Mouse (Mus musculus) cerebellum, adult 2 months (tissue): ENCODE results near the gene Rtn4r. TPM values are rescaled to one million over a fixed set of nuclear protein-coding genes. Genes with fewer than 3 reads are reported as not detected.
A peak's percentile ranks its signal among the peaks of the same experiment; 100 is the strongest.

ENCODE experiments used
- DNase-seq, 2 experiments: peaks; one replicate each; pipeline ENCODE4 v3.0.0; 2021
- H3K27ac ChIP-seq: fragments of 200-500 bp; 2 replicates; pipeline ENCODE4 v1.5.1; 2012; ENCODE audit warnings: low read length, control low read depth, inconsistent platforms; ENCODE audit not compliant: insufficient read depth
- H3K27me3 ChIP-seq: fragments of 200-500 bp; 2 replicates; pipeline ENCODE4 v1.6.1; 2012; ENCODE audit warnings: inconsistent platforms, mild to moderate bottlenecking, low read length, moderate library complexity; ENCODE audit not compliant: control insufficient read depth, insufficient read depth
- H3K4me1 ChIP-seq: fragments of 200-500 bp; 2 replicates; pipeline ENCODE4 v1.6.1; 2011; ENCODE audit warnings: low read length; ENCODE audit not compliant: control insufficient read depth, insufficient read depth
- H3K4me3 ChIP-seq: fragments of 200-500 bp; replicated peaks from 2 replicates; pipeline ENCODE3; 2011; ENCODE audit warnings: mild to moderate bottlenecking, low read depth, low read length, control low read depth; ENCODE audit not compliant: insufficient read depth
- CTCF ChIP-seq: fragments of 200-500 bp; IDR thresholded peaks from 2 replicates; pipeline ENCODE4 v1.5.1; 2011; ENCODE audit warnings: low read depth, mild to moderate bottlenecking, control low read depth, low read length, moderate library complexity, borderline replicate concordance; ENCODE audit not compliant: insufficient read depth
- POLR2A ChIP-seq: fragments of 200-500 bp; IDR thresholded peaks from 2 replicates; pipeline ENCODE4 v1.6.1; 2011; ENCODE audit warnings: low read length, control low read depth, borderline replicate concordance; ENCODE audit not compliant: insufficient read depth
- WGBS: fragments of 180-500 bp; shearing (Covaris S2); methylation state at CpG from one replicate; pipeline ENCODE4 v1.1.7; 2018; 5-methylcytosine and 5-hydroxymethylcytosine counted together
- polyA plus RNA-seq: library from polyadenylated mRNA; depleted of rRNA; stranded (reverse); fragments of >200 nt; gene quantifications from 2 replicates; pipeline ENCODE4 v1.2.3, GENCODE M21; 2012; rRNA removed

The Rtn4r gene
- 82.9 and 97.4 TPM in 2 replicates for polyA plus RNA-seq

GRCm38 (mm10) chr16:18127241-18127861 lies at the start of gene Rtn4r:
Gene Rtn4r (plus strand): TSS chr16:18127642.
- peak; percentile 86 to 88 for DNase-seq
- peak; percentile 73 for TF ChIP-seq POLR2A
- peak; percentile 61; the same call in 1 of the 2 replicates for TF ChIP-seq CTCF
- Histone ChIP-seq H3K4me1 (peaks cover 57% of the 10 kb centered on the region), H3K27ac (peak within 1 kb of the TSS; percentile 94), H3K4me3 (peak within 1 kb of the TSS; percentile 90), H3K27me3 (no peaks in the 10 kb centered on the region)
- WGBS, result under 1% methylated on average over 73 of the region's 96 CpGs

- no peak overlapping the region for H3K4me3 ChIP-seq
- no peak for TF ChIP-seq CTCF
- TF ChIP-seq POLR2A, result no peak
- H3K27ac ChIP-seq, result no peak overlapping the region
- 64% methylated on average over 5 of the region's 5 CpGs for WGBS
- peaks cover 4% of the 10 kb centered on the region for H3K4me1 ChIP-seq
- H3K27me3 ChIP-seq, result no peaks in the 10 kb centered on the region
- no peak for DNase-seq
These were observed 49.0 kb upstream of the Rtn4r start for GRCm38 (mm10) chr16:18078314-18079015.

- TF ChIP-seq POLR2A, result no peak
- no peak for TF ChIP-seq CTCF
- H3K4me3 ChIP-seq, result no peak overlapping the region
- no peak for DNase-seq
- no peak overlapping the region for H3K27ac ChIP-seq
- no peaks in the 10 kb centered on the region for H3K27me3 ChIP-seq
- H3K4me1 ChIP-seq, result peaks cover 9% of the 10 kb centered on the region
- WGBS, result 79% methylated on average over 2 of the region's 2 CpGs
These were observed 48.1 kb upstream of the Rtn4r start for GRCm38 (mm10) chr16:18079300-18079699.

- no peak for DNase-seq
- no peak for TF ChIP-seq POLR2A
- TF ChIP-seq CTCF, result no peak
- H3K4me3 ChIP-seq, result no peak overlapping the region
- no peaks in the 10 kb centered on the region for H3K27me3 ChIP-seq
- H3K4me1 ChIP-seq, result peaks cover 9% of the 10 kb centered on the region
- 89% methylated on average over 7 of the region's 7 CpGs for WGBS
- no peak overlapping the region for H3K27ac ChIP-seq
These were observed 47.3 kb upstream of the Rtn4r start for GRCm38 (mm10) chr16:18080171-18080570.

GRCm38 (mm10) chr16:18081149-18081827 lies 46.2 kb upstream of the Rtn4r start:
- no peak overlapping the region for H3K27ac ChIP-seq
- 86% methylated on average over 10 of the region's 10 CpGs for WGBS

GRCm38 (mm10) chr16:18082291-18082690 lies 45.2 kb upstream of the Rtn4r start:
- no peaks in the 10 kb centered on the region for H3K27me3 ChIP-seq
- H3K4me3 ChIP-seq, result no peak overlapping the region
- no peak for TF ChIP-seq CTCF
- TF ChIP-seq POLR2A, result no peak
- 96% methylated on average over 1 of the region's 1 CpGs for WGBS
- H3K27ac ChIP-seq, result no peak overlapping the region
- H3K4me1 ChIP-seq, result peaks cover 9% of the 10 kb centered on the region
- no peak for DNase-seq

More at GRCm38 (mm10) chr16:18081149-18081827, 46.2 kb upstream of the Rtn4r start:
- no peak overlapping the region for H3K4me3 ChIP-seq
- no peak for TF ChIP-seq POLR2A
- no peak; the same call in 1 of the 2 replicates for TF ChIP-seq CTCF
- peaks cover 9% of the 10 kb centered on the region for H3K4me1 ChIP-seq
- no peaks in the 10 kb centered on the region for H3K27me3 ChIP-seq
- no peak for DNase-seq

- Histone ChIP-seq H3K27ac (no peak overlapping the region; the same call in 1 of the 2 replicates), H3K27me3 (no peaks in the 10 kb centered on the region), H3K4me1 (peaks cover 14% of the 10 kb centered on the region), H3K4me3 (no peak overlapping the region)
- DNase-seq, result peak; percentile 56 to 71
- TF ChIP-seq CTCF, result no peak
- TF ChIP-seq POLR2A, result no peak
- 45% methylated on average over 18 of the region's 18 CpGs for WGBS
These were observed 44.1 kb upstream of the Rtn4r start for GRCm38 (mm10) chr16:18083231-18083951.
